Mouse (Mus musculus): ENCODE data around the gene Mucl3. TPM values are rescaled to one million over a fixed set of nuclear protein-coding genes. Genes with fewer than 3 reads are reported as not detected.

Gene Mucl3
- total and polyA plus RNA-seq, 3 experiments: 0.16 TPM; not detected in 2

GRCm38 (mm10) chr17:35587291-35587690 lies 56.2 kb downstream of the Mucl3 start:
- Histone ChIP-seq H3K27me3 (ENCODE audit: insufficient read depth, low read length) (no peaks in the 10 kb centered on the region), H3K4me1 (ENCODE audit: insufficient read depth, low read depth, low read length) (0 out of 2 replicates have a peak, but pooled peaks cover 4% of the 10 kb centered on the region), H3K36me3 (replicated peaks) (no peaks in the 10 kb centered on the region), H3K9me3 (replicated peaks) (0 out of 2 replicates have a peak, but pooled peaks cover 3% of the 10 kb centered on the region), H3K4me3 (ENCODE audit: low read depth, low read length) (no peak overlapping the region)
- ATAC-seq (ENCODE audit: extremely low read depth, insufficient number of reproducible peaks, low FRiP score, poor library complexity, severe bottlenecking): no peak
- no peak for DNase-seq (ENCODE audit: low spot score)
- TF ChIP-seq GATA1 (IDR thresholded peaks at IDR 0.05; ENCODE audit: borderline replicate concordance, low read length): no peak
- TF ChIP-seq POLR2AphosphoS5 (IDR thresholded peaks at IDR 0.05; ENCODE audit: insufficient replicate concordance, low read depth, low read length): no peak
- no peak for TF ChIP-seq TAL1 (conservative IDR thresholded peaks at IDR 0.05; ENCODE audit: low read depth, low read length)
- no peak for TF ChIP-seq GATA2 (IDR thresholded peaks at IDR 0.05; ENCODE audit: borderline replicate concordance, low read depth, low read length)
- no peak for TF ChIP-seq CTCF (IDR thresholded peaks at IDR 0.05; ENCODE audit: low read depth, low read length)

Other genes with a start within 250 kb of the Mucl3 start
Only the 20 nearest of the 21 such genes appear.
- not detected in 2 replicates for gene H2-Q6, start 218.8 kb downstream of the Mucl3 start, total RNA-seq (2014; fragmentation: Nextera tagmentation)
- gene H2-Q6, start 218.8 kb downstream of the Mucl3 start, total RNA-seq (2017): 0.12 and 0.33 TPM in 2 replicates
- gene H2-Q6, start 218.8 kb downstream of the Mucl3 start, polyA plus RNA-seq (2012): 0.07 TPM in 1 of 2 replicates, not detected in the other
- not detected in 2 replicates for gene H2-Q7, start 204.5 kb downstream of the Mucl3 start, total RNA-seq (2014; fragmentation: Nextera tagmentation)
- 0.23 and 0.38 TPM in 2 replicates for gene H2-Q7, start 204.5 kb downstream of the Mucl3 start, total RNA-seq (2017)
- gene H2-Q7, start 204.5 kb downstream of the Mucl3 start, polyA plus RNA-seq (2012): 0.05 TPM in 1 of 2 replicates, not detected in the other
- gene H2-Q10, start 173.6 kb downstream of the Mucl3 start, total RNA-seq (2014; fragmentation: Nextera tagmentation): not detected in 2 replicates
- gene H2-Q10, start 173.6 kb downstream of the Mucl3 start, total RNA-seq (2017): 0.05 and 0.06 TPM in 2 replicates
- not detected in 2 replicates for gene H2-Q10, start 173.6 kb downstream of the Mucl3 start, polyA plus RNA-seq (2012)
- gene Pou5f1, start 137.7 kb downstream of the Mucl3 start, total RNA-seq (2014; fragmentation: Nextera tagmentation): not detected in 2 replicates
- gene Pou5f1, start 137.7 kb downstream of the Mucl3 start, total RNA-seq (2017): 0.11 TPM in 1 of 2 replicates, not detected in the other
- not detected in 2 replicates for gene Pou5f1, start 137.7 kb downstream of the Mucl3 start, polyA plus RNA-seq (2012)
- gene Tcf19, start 126.9 kb downstream of the Mucl3 start, total RNA-seq (2014; fragmentation: Nextera tagmentation): 67.4 and 74.5 TPM in 2 replicates
- 29.8 and 37.2 TPM in 2 replicates for gene Tcf19, start 126.9 kb downstream of the Mucl3 start, total RNA-seq (2017)
- gene Tcf19, start 126.9 kb downstream of the Mucl3 start, polyA plus RNA-seq (2012): 62.1 and 63.4 TPM in 2 replicates
- gene Cchcr1, start 126.6 kb downstream of the Mucl3 start, total RNA-seq (2014; fragmentation: Nextera tagmentation): 13.3 and 14.1 TPM in 2 replicates
- gene Cchcr1, start 126.6 kb downstream of the Mucl3 start, total RNA-seq (2017): 12.3 and 12.5 TPM in 2 replicates
- 18.7 and 19.3 TPM in 2 replicates for gene Cchcr1, start 126.6 kb downstream of the Mucl3 start, polyA plus RNA-seq (2012)
- not detected in 2 replicates for gene Psors1c2, start 110.5 kb downstream of the Mucl3 start, total RNA-seq (2014; fragmentation: Nextera tagmentation)
- 0.22 TPM in 1 of 2 replicates, not detected in the other for gene Psors1c2, start 110.5 kb downstream of the Mucl3 start, total RNA-seq (2017)
- gene Psors1c2, start 110.5 kb downstream of the Mucl3 start, polyA plus RNA-seq (2012): 1.1 TPM in 2 replicates
- gene Cdsn, start 91.6 kb downstream of the Mucl3 start, total RNA-seq (2014; fragmentation: Nextera tagmentation): not detected in 2 replicates
- not detected in 2 replicates for gene Cdsn, start 91.6 kb downstream of the Mucl3 start, total RNA-seq (2017)
- gene Cdsn, start 91.6 kb downstream of the Mucl3 start, polyA plus RNA-seq (2012): not detected in 2 replicates
- gene 2300002M23Rik, start 76.2 kb downstream of the Mucl3 start, total RNA-seq (2014; fragmentation: Nextera tagmentation): not detected in 2 replicates
- gene 2300002M23Rik, start 76.2 kb downstream of the Mucl3 start, total RNA-seq (2017): 0.27 TPM in 1 of 2 replicates, not detected in the other
- not detected in 2 replicates for gene 2300002M23Rik, start 76.2 kb downstream of the Mucl3 start, polyA plus RNA-seq (2012)
- not detected in 2 replicates for gene Sfta2, start 42.1 kb downstream of the Mucl3 start, total RNA-seq (2014; fragmentation: Nextera tagmentation)
- not detected in 2 replicates for gene Sfta2, start 42.1 kb downstream of the Mucl3 start, total RNA-seq (2017)
- gene Sfta2, start 42.1 kb downstream of the Mucl3 start, polyA plus RNA-seq (2012): not detected in 2 replicates
- gene Gm9573, start 17.1 kb downstream of the Mucl3 start, total RNA-seq (2014; fragmentation: Nextera tagmentation): not detected in 2 replicates
- 0.11 TPM in 1 of 2 replicates, not detected in the other for gene Gm9573, start 17.1 kb downstream of the Mucl3 start, total RNA-seq (2017)
- not detected in 2 replicates for gene Gm9573, start 17.1 kb downstream of the Mucl3 start, polyA plus RNA-seq (2012)
- gene Vars2, start 23.9 kb upstream of the Mucl3 start, total RNA-seq (2014; fragmentation: Nextera tagmentation): 23.8 and 24.6 TPM in 2 replicates
- gene Vars2, start 23.9 kb upstream of the Mucl3 start, total RNA-seq (2017): 10.8 and 11.0 TPM in 2 replicates
- gene Vars2, start 23.9 kb upstream of the Mucl3 start, polyA plus RNA-seq (2012): 93.9 and 135 TPM in 2 replicates
- 33.4 and 45.3 TPM in 2 replicates for gene Gtf2h4, start 30.0 kb upstream of the Mucl3 start, total RNA-seq (2014; fragmentation: Nextera tagmentation)
- 22.7 and 29.5 TPM in 2 replicates for gene Gtf2h4, start 30.0 kb upstream of the Mucl3 start, total RNA-seq (2017)
- gene Gtf2h4, start 30.0 kb upstream of the Mucl3 start, polyA plus RNA-seq (2012): 26.4 and 27.1 TPM in 2 replicates
- gene Ddr1, start 60.9 kb upstream of the Mucl3 start, total RNA-seq (2014; fragmentation: Nextera tagmentation): not detected in 2 replicates
- gene Ddr1, start 60.9 kb upstream of the Mucl3 start, total RNA-seq (2017): 0.06 TPM in 1 of 2 replicates, not detected in the other
- 0.04 and 0.06 TPM in 2 replicates for gene Ddr1, start 60.9 kb upstream of the Mucl3 start, polyA plus RNA-seq (2012)
- gene Ier3, start 178.0 kb upstream of the Mucl3 start, total RNA-seq (2014; fragmentation: Nextera tagmentation): 13.7 and 21.4 TPM in 2 replicates
- 49.5 and 61.2 TPM in 2 replicates for gene Ier3, start 178.0 kb upstream of the Mucl3 start, total RNA-seq (2017)
- gene Ier3, start 178.0 kb upstream of the Mucl3 start, polyA plus RNA-seq (2012): 33.5 and 39.8 TPM in 2 replicates
- 68.5 and 73.7 TPM in 2 replicates for gene Flot1, start 179.5 kb upstream of the Mucl3 start, total RNA-seq (2014; fragmentation: Nextera tagmentation)
- 93.5 and 97.6 TPM in 2 replicates for gene Flot1, start 179.5 kb upstream of the Mucl3 start, total RNA-seq (2017)
- gene Flot1, start 179.5 kb upstream of the Mucl3 start, polyA plus RNA-seq (2012): 65.3 and 84.9 TPM in 2 replicates
- gene Tubb5, start 194.6 kb upstream of the Mucl3 start, total RNA-seq (2014; fragmentation: Nextera tagmentation): 677 and 817 TPM in 2 replicates
- 849 and 1,028 TPM in 2 replicates for gene Tubb5, start 194.6 kb upstream of the Mucl3 start, total RNA-seq (2017)
- 299 and 510 TPM in 2 replicates for gene Tubb5, start 194.6 kb upstream of the Mucl3 start, polyA plus RNA-seq (2012)
- gene Mdc1, start 197.8 kb upstream of the Mucl3 start, total RNA-seq (2014; fragmentation: Nextera tagmentation): 197 and 209 TPM in 2 replicates
- gene Mdc1, start 197.8 kb upstream of the Mucl3 start, total RNA-seq (2017): 10.8 and 15.8 TPM in 2 replicates
- gene Mdc1, start 197.8 kb upstream of the Mucl3 start, polyA plus RNA-seq (2012): 18.2 and 29.7 TPM in 2 replicates
- gene Nrm, start 217.6 kb upstream of the Mucl3 start, total RNA-seq (2014; fragmentation: Nextera tagmentation): 39.9 and 59.9 TPM in 2 replicates
- 51.0 and 53.3 TPM in 2 replicates for gene Nrm, start 217.6 kb upstream of the Mucl3 start, total RNA-seq (2017)
- 23.4 and 33.1 TPM in 2 replicates for gene Nrm, start 217.6 kb upstream of the Mucl3 start, polyA plus RNA-seq (2012)
- gene Ppp1r18, start 221.9 kb upstream of the Mucl3 start, total RNA-seq (2014; fragmentation: Nextera tagmentation): 61.9 and 73.7 TPM in 2 replicates
- gene Ppp1r18, start 221.9 kb upstream of the Mucl3 start, total RNA-seq (2017): 31.1 and 33.1 TPM in 2 replicates
- gene Ppp1r18, start 221.9 kb upstream of the Mucl3 start, polyA plus RNA-seq (2012): 87.9 and 103 TPM in 2 replicates

Data from G1E (cell line).